Mouse (Mus musculus) embryonic facial prominence, embryonic 14.5 days (tissue): ENCODE results near the gene Pde9a. TPM values are rescaled to one million over a fixed set of nuclear protein-coding genes. Genes with fewer than 3 reads are reported as not detected.
A peak's percentile ranks its signal among the peaks of the same experiment; 100 is the strongest.

Experiments used
- ATAC-seq: fragments of 200-750 bp; cut with Nextera tagmentation; 2 replicates; pipeline ENCODE4 v1.8.0; 2017; ENCODE audit warnings: low read depth, moderate number of reproducible peaks, moderate TSS enrichment
- DNase-seq: peaks from one replicate; pipeline ENCODE4 v3.0.0-alpha.2; 2015; ENCODE audit warnings: low spot score
- H3K27ac ChIP-seq: fragments of 300-500 bp; sonication (generic); replicated peaks from 2 replicates; pipeline ENCODE4 v1.5.1; 2014; ENCODE audit warnings: low read depth, mild to moderate bottlenecking, low read length, moderate library complexity
- H3K27me3 ChIP-seq: fragments of 300-500 bp; sonication (generic); replicated peaks from 2 replicates; pipeline ENCODE4 v1.6.1; 2014; ENCODE audit warnings: low read length; ENCODE audit not compliant: control insufficient read depth, insufficient read depth
- H3K36me3 ChIP-seq: fragments of 300-500 bp; sonication (generic); 2 replicates; pipeline ENCODE4 v1.6.1; 2014; ENCODE audit warnings: low read length, mixed read lengths; ENCODE audit not compliant: control insufficient read depth, insufficient read depth
- H3K4me1 ChIP-seq: fragments of 300-500 bp; sonication (generic); 2 replicates; pipeline ENCODE4 v1.6.1; 2014; ENCODE audit warnings: antibody characterized with exemption, low read length; ENCODE audit not compliant: control insufficient read depth, insufficient read depth
- H3K4me2 ChIP-seq: fragments of 300-500 bp; sonication (generic); 2 replicates; pipeline ENCODE4 v1.6.1; 2014; ENCODE audit warnings: low read depth, mild to moderate bottlenecking, low read length, moderate library complexity, mixed read lengths
- H3K4me3 ChIP-seq: fragments of 300-500 bp; sonication (generic); 2 replicates; pipeline ENCODE4 v1.5.1; 2014; ENCODE audit warnings: low read depth, mild to moderate bottlenecking, low read length
- H3K9ac ChIP-seq: fragments of 300-500 bp; sonication (generic); 2 replicates; pipeline ENCODE4 v1.6.1; 2014; ENCODE audit warnings: low read depth, mild to moderate bottlenecking, low read length, moderate library complexity, mixed read lengths
- H3K9me3 ChIP-seq: fragments of 300-500 bp; sonication (generic); 2 replicates; pipeline ENCODE4 v1.6.1; 2016; ENCODE audit warnings: low read length; ENCODE audit not compliant: control insufficient read depth
- WGBS: fragments of 180-500 bp; shearing (Covaris S2); extraction: QIAGEN DNeasy Blood & Tissue Kit; methylation state at CpG from one replicate; pipeline ENCODE4 v1.1.7; 2014; 5-methylcytosine and 5-hydroxymethylcytosine counted together
- polyA plus RNA-seq: library from polyadenylated mRNA; unstranded; fragments of >200 nt; fragmentation: Nextera tagmentation; extraction: Ambion mirVana; gene quantifications from 2 replicates; pipeline ENCODE4 v1.2.1, GENCODE M21; 2014

Gene Pde9a
- polyA plus RNA-seq, 1 experiment from 2014 or later: 14.5 TPM

GRCm38 (mm10) chr17:31419995-31420394, 34.0 kb downstream of the Pde9a start:
- no peak for ATAC-seq
- Histone ChIP-seq H3K27ac (no peak overlapping the region), H3K9ac (no peak overlapping the region), H3K4me2 (no peak overlapping the region), H3K4me3 (no peak overlapping the region), H3K27me3 (no peaks in the 10 kb centered on the region), H3K36me3 (peaks cover 24% of the 10 kb centered on the region), H3K4me1 (no peaks in the 10 kb centered on the region), H3K9me3 (no peaks in the 10 kb centered on the region)
- DNase-seq: no peak
- 43% methylated on average over 3 of the region's 3 CpGs for WGBS

GRCm38 (mm10) chr17:31420658-31421057, 34.6 kb downstream of the Pde9a start:
- ATAC-seq (no peak), DNase-seq (no peak)
- peaks cover 18% of the 10 kb centered on the region for H3K36me3 ChIP-seq
- H3K4me1 ChIP-seq: no peaks in the 10 kb centered on the region
- no peak overlapping the region for H3K27ac ChIP-seq
- H3K9ac ChIP-seq: no peak overlapping the region
- no peaks in the 10 kb centered on the region for H3K9me3 ChIP-seq
- H3K27me3 ChIP-seq: no peaks in the 10 kb centered on the region
- no peak overlapping the region for H3K4me3 ChIP-seq
- H3K4me2 ChIP-seq: no peak overlapping the region
- WGBS: 77% methylated on average over 16 of the region's 16 CpGs

DNA sequence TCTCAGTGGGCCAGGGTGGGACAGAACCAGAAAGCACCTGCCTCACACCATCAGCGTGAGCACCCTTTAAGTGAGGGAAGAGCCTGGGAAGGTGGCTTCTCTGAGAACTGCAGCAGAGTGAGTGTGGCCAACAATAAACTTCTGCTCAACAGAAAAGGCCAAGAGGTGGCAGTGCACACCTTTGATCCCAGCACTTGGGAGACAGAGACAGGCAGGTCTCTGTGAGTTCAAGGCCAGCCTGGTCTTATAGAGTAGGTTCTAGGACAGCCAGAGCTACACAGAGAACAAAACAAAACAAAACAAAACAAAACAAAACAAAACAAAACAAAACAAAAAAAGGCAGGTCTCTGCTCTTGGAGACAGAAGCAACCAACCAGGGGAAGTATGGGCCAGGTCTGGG, 36.4 kb downstream of the Pde9a start:
- no peak overlapping the region for H3K4me2 ChIP-seq
- no peaks in the 10 kb centered on the region for H3K27me3 ChIP-seq
- no peak overlapping the region for H3K4me3 ChIP-seq
- DNase-seq (no peak), ATAC-seq (no peak)
- no peaks in the 10 kb centered on the region for H3K4me1 ChIP-seq
- H3K27ac ChIP-seq: no peak overlapping the region
- no peak overlapping the region for H3K9ac ChIP-seq
- 94% methylated on average over 1 of the region's 1 CpGs for WGBS
- H3K36me3 ChIP-seq: peaks cover 5% of the 10 kb centered on the region; the same call in 1 of the 2 replicates
- H3K9me3 ChIP-seq: no peaks in the 10 kb centered on the region

- 31% methylated on average over 2 of the region's 2 CpGs for WGBS
- Histone ChIP-seq H3K27ac (no peak overlapping the region), H3K4me3 (no peak overlapping the region), H3K4me1 (no peaks in the 10 kb centered on the region), H3K9me3 (no peaks in the 10 kb centered on the region), H3K27me3 (no peaks in the 10 kb centered on the region), H3K4me2 (no peak overlapping the region), H3K36me3 (0 out of 2 replicates have a peak, but pooled peaks cover 3% of the 10 kb centered on the region), H3K9ac (no peak overlapping the region)
- ATAC-seq: no peak
- DNase-seq: no peak
Measured at GRCm38 (mm10) chr17:31423020-31423419, 37.0 kb downstream of the Pde9a start.

GRCm38 (mm10) chr17:31424358-31424757, 38.3 kb downstream of the Pde9a start:
- H3K4me3 ChIP-seq: no peak overlapping the region
- H3K36me3 ChIP-seq: 0 out of 2 replicates have a peak, but pooled peaks cover 9% of the 10 kb centered on the region
- no peak overlapping the region for H3K9ac ChIP-seq
- no peaks in the 10 kb centered on the region for H3K4me1 ChIP-seq
- WGBS: 84% methylated on average over 4 of the region's 4 CpGs
- ATAC-seq: no peak
- no peak overlapping the region for H3K4me2 ChIP-seq
- no peak for DNase-seq
- no peak overlapping the region for H3K27ac ChIP-seq
- H3K9me3 ChIP-seq: peaks cover 7% of the 10 kb centered on the region
- H3K27me3 ChIP-seq: no peaks in the 10 kb centered on the region

GRCm38 (mm10) chr17:31424798-31425197, 38.8 kb downstream of the Pde9a start:
- no peaks in the 10 kb centered on the region for H3K27me3 ChIP-seq
- H3K9me3 ChIP-seq: peaks cover 9% of the 10 kb centered on the region
- H3K9ac ChIP-seq: no peak overlapping the region
- no peak overlapping the region for H3K4me2 ChIP-seq
- DNase-seq (peak; percentile 48), ATAC-seq (no peak)
- no peak overlapping the region for H3K4me3 ChIP-seq
- WGBS: 48% methylated on average over 8 of the region's 8 CpGs
- H3K4me1 ChIP-seq: no peaks in the 10 kb centered on the region
- no peak overlapping the region for H3K27ac ChIP-seq
- 0 out of 2 replicates have a peak, but pooled peaks cover 9% of the 10 kb centered on the region for H3K36me3 ChIP-seq

- no peaks in the 10 kb centered on the region for H3K4me1 ChIP-seq
- no peak for ATAC-seq
Measured at GRCm38 (mm10) chr17:31425827-31426698, 40.1 kb downstream of the Pde9a start.

DNA sequence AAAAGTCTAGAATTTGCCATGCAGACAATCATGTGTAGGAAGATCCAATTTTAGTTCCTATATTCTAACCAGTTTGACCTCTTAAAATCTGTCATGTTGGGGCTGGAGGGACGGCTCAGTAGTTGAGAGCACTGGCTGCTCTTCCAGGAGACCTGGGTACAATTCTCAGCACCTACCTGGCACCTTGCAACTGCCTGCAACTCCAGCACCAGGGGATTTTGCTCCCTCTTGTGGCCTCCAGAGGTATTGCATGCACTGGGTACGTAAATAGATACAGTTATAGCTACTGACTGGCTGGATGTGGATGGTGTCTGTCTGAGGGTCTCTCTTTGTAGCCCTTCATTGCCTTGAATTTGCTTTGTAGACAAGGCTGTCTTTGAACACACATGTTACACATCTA, 43.4 kb downstream of the Pde9a start:
- peaks cover 12% of the 10 kb centered on the region for H3K4me1 ChIP-seq
- peaks cover 11% of the 10 kb centered on the region; the same call in 1 of the 2 replicates for H3K36me3 ChIP-seq
- no peak overlapping the region for H3K4me3 ChIP-seq
- ATAC-seq (no peak), DNase-seq (no peak)
- 89% methylated on average over 2 of the region's 2 CpGs for WGBS
- H3K27ac ChIP-seq: no peak overlapping the region
- no peak overlapping the region for H3K9ac ChIP-seq
- H3K9me3 ChIP-seq: peaks cover 9% of the 10 kb centered on the region
- H3K27me3 ChIP-seq: no peaks in the 10 kb centered on the region
- no peak overlapping the region for H3K4me2 ChIP-seq

More at GRCm38 (mm10) chr17:31425827-31426698, 40.1 kb downstream of the Pde9a start:
- Histone ChIP-seq H3K9ac (peak overlapping the region; percentile 19; the same call in 1 of the 2 replicates), H3K4me3 (no peak overlapping the region), H3K27ac (no peak overlapping the region), H3K9me3 (peaks cover 9% of the 10 kb centered on the region), H3K27me3 (no peaks in the 10 kb centered on the region), H3K4me2 (no peak overlapping the region), H3K36me3 (peaks cover 14% of the 10 kb centered on the region; the same call in 1 of the 2 replicates)
- whole genome bisulfite sequencing: 64% methylated on average over 13 of the region's 13 CpGs
- peak; percentile 19 for DNase-seq
